Mouse (Mus musculus) stomach, embryonic 14.5 days (tissue): Measurements from ENCODE around the gene Ccndbp1. TPM values are rescaled to one million over a fixed set of nuclear protein-coding genes. Genes with fewer than 3 reads are reported as not detected.

ENCODE experiments used
- microRNA-seq: library from miRNA; unstranded; fragments of <30 nt; microRNA quantifications from one replicate; pipeline ENCODE4, GENCODE M21; 2016
- polyA plus RNA-seq: library from polyadenylated mRNA; unstranded; fragments of >200 nt; fragmentation: Nextera tagmentation; extraction: Ambion mirVana; gene quantifications from 2 replicates; pipeline ENCODE4 v1.2.1, GENCODE M21; 2014

Gene Ccndbp1
- polyA plus RNA-seq, 1 experiment from 2014 or later: 41.8 TPM

Small RNA genes lying within 50 kb of the gene (microRNA-seq; reads per million reads assigned to microRNA genes)
- gene Gm44325: not detected

Other genes starting within 250 kb of the Ccndbp1 start
- gene Cdan1, start 158.3 kb upstream of the Ccndbp1 start, polyA plus RNA-seq: 7.9 and 10.3 TPM in 2 replicates
- 5.1 and 6.3 TPM in 2 replicates for gene Ttbk2, start 157.8 kb upstream of the Ccndbp1 start, polyA plus RNA-seq
- 30.7 and 32.6 TPM in 2 replicates for gene Ubr1, start 37.7 kb upstream of the Ccndbp1 start, polyA plus RNA-seq
- gene Tmem62, start 31.4 kb upstream of the Ccndbp1 start, polyA plus RNA-seq: 4.2 and 5.6 TPM in 2 replicates
- 1.0 and 1.3 TPM in 2 replicates for gene Epb42, start 28.7 kb downstream of the Ccndbp1 start, polyA plus RNA-seq
- gene Tgm5, start 77.4 kb downstream of the Ccndbp1 start, polyA plus RNA-seq: 0.09 and 0.13 TPM in 2 replicates
- 0.20 TPM in 1 of 2 replicates, not detected in the other for gene Tgm7, start 101.4 kb downstream of the Ccndbp1 start, polyA plus RNA-seq
- 21.8 and 22.7 TPM in 2 replicates for gene Adal, start 132.0 kb downstream of the Ccndbp1 start, polyA plus RNA-seq
- 20.1 and 23.9 TPM in 2 replicates for gene Lcmt2, start 132.2 kb downstream of the Ccndbp1 start, polyA plus RNA-seq
- 53.5 and 58.6 TPM in 2 replicates for gene Tubgcp4, start 162.3 kb downstream of the Ccndbp1 start, polyA plus RNA-seq
- 12.2 and 12.9 TPM in 2 replicates for gene Zscan29, start 162.7 kb downstream of the Ccndbp1 start, polyA plus RNA-seq